Mouse (Mus musculus): ENCODE results near the gene Polr1d.

Gene Polr1d

GRCm38 (mm10) chr5:147086816-147087215, 10.0 kb downstream of the Polr1d start:
- no peak for DNase-seq (ENCODE audit: low spot score in 2 of 2)

GRCm38 (mm10) chr5:147089836-147090235, 13.0 kb downstream of the Polr1d start:
- DNase-seq (ENCODE audit: low spot score in 2 of 2): no peak

GRCm38 (mm10) chr5:147090256-147090963, 13.6 kb downstream of the Polr1d start:
- DNase-seq (ENCODE audit: low spot score in 2 of 2): no peak

- no peak for DNase-seq (ENCODE audit: low spot score in 2 of 2)
Measured at GRCm38 (mm10) chr5:147092448-147092847, 15.6 kb downstream of the Polr1d start.

GRCm38 (mm10) chr5:147094296-147094695, 17.4 kb downstream of the Polr1d start:
- DNase-seq (ENCODE audit: low spot score in 2 of 2): no peak

- DNase-seq (ENCODE audit: low spot score in 2 of 2): no peak
Measured at GRCm38 (mm10) chr5:147096586-147096985, 19.7 kb downstream of the Polr1d start.

- DNase-seq (ENCODE audit: low spot score in 2 of 2): no peak
Measured at GRCm38 (mm10) chr5:147098667-147099066, 21.8 kb downstream of the Polr1d start.

- no peak for DNase-seq (ENCODE audit: low spot score in 2 of 2)
Measured at GRCm38 (mm10) chr5:147100180-147100579, 23.3 kb downstream of the Polr1d start.

GRCm38 (mm10) chr5:147102295-147102694, 25.4 kb downstream of the Polr1d start:
- no peak for DNase-seq (ENCODE audit: low spot score in 2 of 2)

- DNase-seq (ENCODE audit: low spot score in 2 of 2): no peak
Measured at GRCm38 (mm10) chr5:147107276-147107675, 30.4 kb downstream of the Polr1d start.

GRCm38 (mm10) chr5:147108861-147109591, 32.2 kb downstream of the Polr1d start:
- no peak for DNase-seq (ENCODE audit: low spot score in 2 of 2)

GRCm38 (mm10) chr5:147114738-147115137, 37.9 kb downstream of the Polr1d start:
- DNase-seq (ENCODE audit: low spot score in 2 of 2): no peak

GRCm38 (mm10) chr5:147115631-147116030, 38.8 kb downstream of the Polr1d start:
- no peak for DNase-seq (ENCODE audit: low spot score in 2 of 2)

- no peak for DNase-seq (ENCODE audit: low spot score in 2 of 2)
Measured at GRCm38 (mm10) chr5:147117027-147117426, 40.2 kb downstream of the Polr1d start.

GRCm38 (mm10) chr5:147121146-147121545, 44.3 kb downstream of the Polr1d start:
- DNase-seq (ENCODE audit: low spot score in 2 of 2): no peak

GRCm38 (mm10) chr5:147124794-147125193, 47.9 kb downstream of the Polr1d start:
- no peak for DNase-seq (ENCODE audit: low spot score in 2 of 2)

- no peak for DNase-seq (ENCODE audit: low spot score in 2 of 2)
Measured at GRCm38 (mm10) chr5:147125542-147126185, 48.8 kb downstream of the Polr1d start.

- no peak for DNase-seq (ENCODE audit: low spot score in 2 of 2)
Measured at GRCm38 (mm10) chr5:147127860-147128259, 51.0 kb downstream of the Polr1d start.

- no peak for DNase-seq (ENCODE audit: low spot score in 2 of 2)
Measured at GRCm38 (mm10) chr5:147129484-147129883, 52.6 kb downstream of the Polr1d start.

- no peak for DNase-seq (ENCODE audit: low spot score in 2 of 2)
Measured at GRCm38 (mm10) chr5:147131912-147132311, 55.1 kb downstream of the Polr1d start.

- no peak for DNase-seq (ENCODE audit: low spot score in 2 of 2)
Measured at GRCm38 (mm10) chr5:147133662-147134061, 56.8 kb downstream of the Polr1d start.

- DNase-seq (ENCODE audit: low spot score in 2 of 2): no peak
Measured at GRCm38 (mm10) chr5:147134341-147135088, 57.7 kb downstream of the Polr1d start.

Measured in spleen, postnatal 4 days (tissue).